In the genomic region with DNA sequence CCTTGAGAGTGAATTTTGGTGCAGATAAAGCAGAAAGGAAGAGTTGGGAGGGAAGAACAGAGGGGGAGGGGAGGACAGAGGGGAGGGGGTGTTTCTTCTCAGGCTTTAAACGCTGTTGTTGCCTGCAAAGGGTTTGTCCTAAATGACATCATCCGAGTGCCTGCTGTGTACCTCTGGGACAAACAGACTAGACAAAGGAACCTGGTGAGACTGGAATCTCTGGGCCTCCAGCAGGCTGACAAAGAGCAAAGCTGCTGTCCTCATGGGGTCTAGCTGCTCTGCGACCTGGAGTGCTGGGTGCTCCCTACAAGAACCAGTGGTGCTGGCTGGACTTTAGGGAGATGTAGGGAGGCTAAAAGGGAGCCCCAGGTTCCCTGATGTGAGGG, we compare ENCODE assay signal across 15 mouse cellular contexts.
DNase-seq lines count a peak whose midpoint lies in the region; ATAC-seq and TF ChIP-seq lines count a peak whose summit lies in the region.
"Had no signal": no experiment of that assay in that cellular context is flagged by ENCODE, and none has a peak within 500 bp of the region (broad histone marks: within the 10 kb centered on the region; RNA-seq: fewer than 3 reads in every experiment).

No protein-coding gene starts in this region.

- H3K4me1 ChIP-seq in lung, embryonic 14.5 days (ENCODE audit: insufficient read depth), result peaks cover 4% of the 10 kb centered on the region; the same call in 1 of the 2 replicates
- no peaks in the 10 kb centered on the region for H3K4me1 ChIP-seq in embryonic facial prominence, embryonic 11.5 days (ENCODE audit: control insufficient read depth, insufficient read depth, low read length)
- peaks cover 3% of the 10 kb centered on the region; the same call in 1 of the 2 replicates for H3K4me1 ChIP-seq in stomach, embryonic 15.5 days
- H3K4me1 ChIP-seq in kidney, embryonic 16.5 days (ENCODE audit: insufficient read depth, low read length), result peaks cover 13% of the 10 kb centered on the region

- H3K4me2 ChIP-seq in lung, embryonic 14.5 days, result no peak overlapping the region
- H3K4me2 ChIP-seq in embryonic facial prominence, embryonic 11.5 days (ENCODE audit: low read depth, low read length), result no peak overlapping the region
- no peak overlapping the region for H3K4me2 ChIP-seq in stomach, embryonic 15.5 days
- no peak overlapping the region for H3K4me2 ChIP-seq in kidney, embryonic 16.5 days (replicated peaks; ENCODE audit: low read depth, low read length)
- H3K4me2 ChIP-seq: embryonic facial prominence, embryonic 13.5 days; heart, embryonic 15.5 days; midbrain, embryonic 13.5 days had no signal

- ATAC-seq in lung, embryonic 14.5 days (ENCODE audit: insufficient read depth), result no peak
- 0 out of 2 replicates have a peak, but pooled peaks have one; percentile 34 for ATAC-seq in embryonic facial prominence, embryonic 11.5 days (replicated peaks; ENCODE audit: insufficient number of reproducible peaks, low FRiP score, low TSS enrichment, low read depth)
- no peak for ATAC-seq in stomach, embryonic 15.5 days (ENCODE audit: insufficient read depth, low FRiP score, low read depth)
- no peak for ATAC-seq in kidney, embryonic 16.5 days (ENCODE audit: low FRiP score, low TSS enrichment)
- ATAC-seq: inflammation-experienced regulatory T-cells, adult 6 months; midbrain, embryonic 13.5 days had no signal

- no peak overlapping the region for H3K4me3 ChIP-seq in lung, embryonic 14.5 days (ENCODE audit: low read depth, low read length)
- H3K4me3 ChIP-seq in embryonic facial prominence, embryonic 11.5 days (ENCODE audit: low read depth, low read length), result no peak overlapping the region
- H3K4me3 ChIP-seq in stomach, embryonic 15.5 days (replicated peaks), result no peak overlapping the region
- H3K4me3 ChIP-seq in kidney, embryonic 16.5 days (ENCODE audit: low read length), result no peak overlapping the region
- H3K4me3 ChIP-seq: embryonic facial prominence, embryonic 13.5 days; gastrocnemius, adult 2 months; heart, embryonic 15.5 days; midbrain, embryonic 13.5 days had no signal

- H3K36me3 ChIP-seq in lung, embryonic 14.5 days (ENCODE audit: insufficient read depth), result no peaks in the 10 kb centered on the region
- no peaks in the 10 kb centered on the region for H3K36me3 ChIP-seq in embryonic facial prominence, embryonic 11.5 days (replicated peaks; ENCODE audit: control insufficient read depth, insufficient read depth, low read depth, low read length)
- H3K36me3 ChIP-seq in stomach, embryonic 15.5 days, result no peaks in the 10 kb centered on the region
- H3K36me3 ChIP-seq in kidney, embryonic 16.5 days (ENCODE audit: insufficient read depth, low read length), result no peaks in the 10 kb centered on the region
- H3K36me3 ChIP-seq: embryonic facial prominence, embryonic 13.5 days; heart, embryonic 15.5 days; midbrain, embryonic 13.5 days had no signal

- H3K27me3 ChIP-seq in lung, embryonic 14.5 days (ENCODE audit: insufficient read depth, low read length), result no peaks in the 10 kb centered on the region
- no peaks in the 10 kb centered on the region for H3K27me3 ChIP-seq in embryonic facial prominence, embryonic 11.5 days (ENCODE audit: control insufficient read depth, insufficient read depth, low read length)
- H3K27me3 ChIP-seq in stomach, embryonic 15.5 days (replicated peaks), result no peaks in the 10 kb centered on the region
- H3K27me3 ChIP-seq in kidney, embryonic 16.5 days (ENCODE audit: insufficient read depth, low read length), result no peaks in the 10 kb centered on the region
- H3K27me3 ChIP-seq: embryonic facial prominence, embryonic 13.5 days; heart, embryonic 15.5 days; midbrain, embryonic 13.5 days had no signal

- no peaks in the 10 kb centered on the region for H3K9me3 ChIP-seq in lung, embryonic 14.5 days (ENCODE audit: low read depth, low read length)
- H3K9me3 ChIP-seq in embryonic facial prominence, embryonic 11.5 days (replicated peaks; ENCODE audit: control insufficient read depth, low read length), result no peaks in the 10 kb centered on the region
- no peaks in the 10 kb centered on the region for H3K9me3 ChIP-seq in stomach, embryonic 15.5 days
- no peaks in the 10 kb centered on the region for H3K9me3 ChIP-seq in kidney, embryonic 16.5 days (ENCODE audit: low read length)
- H3K9me3 ChIP-seq: embryonic facial prominence, embryonic 13.5 days; heart, embryonic 15.5 days; midbrain, embryonic 13.5 days had no signal

- no peak for DNase-seq in lung, embryonic 14.5 days
- DNase-seq in lung, postnatal 4 days, result no peak
- peak; percentile 33 for DNase-seq in MN1 (ENCODE audit: low spot score)
- DNase-seq in embryonic facial prominence, embryonic 11.5 days (ENCODE audit: low spot score), result peak; percentile 21
- no peak for DNase-seq in yolk sac, embryonic 10.5 days (ENCODE audit: low spot score)
- DNase-seq: cerebellum, adult 18-20 months; layer of hippocampus, adult 9-11 months; thymus, postnatal 25 days had no signal

- H3K9ac ChIP-seq in lung, embryonic 14.5 days, result no peak overlapping the region
- no peak overlapping the region for H3K9ac ChIP-seq in embryonic facial prominence, embryonic 11.5 days (replicated peaks; ENCODE audit: low read length)
- no peak overlapping the region for H3K9ac ChIP-seq in stomach, embryonic 15.5 days
- no peak overlapping the region for H3K9ac ChIP-seq in kidney, embryonic 16.5 days (replicated peaks; ENCODE audit: low read length)
- H3K9ac ChIP-seq: embryonic facial prominence, embryonic 13.5 days; heart, embryonic 15.5 days; midbrain, embryonic 13.5 days had no signal

- 25% methylated on average over 3 of the region's 3 CpGs for WGBS in lung, embryonic 14.5 days
- 6% methylated on average over 3 of the region's 3 CpGs for WGBS in embryonic facial prominence, embryonic 11.5 days
- WGBS in stomach, embryonic 15.5 days, result 27% methylated on average over 3 of the region's 3 CpGs
- WGBS in kidney, embryonic 16.5 days, result 33% methylated on average over 3 of the region's 3 CpGs

- TF ChIP-seq CTCF in lung, embryonic 14.5 days (IDR thresholded peaks at IDR 0.05; ENCODE audit: low read depth), result no peak

- peak overlapping the region; percentile 9; the same call in 1 of the 2 replicates for H3K27ac ChIP-seq in lung, embryonic 14.5 days (ENCODE audit: low read depth)
- H3K27ac ChIP-seq in embryonic facial prominence, embryonic 11.5 days (replicated peaks; ENCODE audit: low read depth, low read length), result no peak overlapping the region
- H3K27ac ChIP-seq in stomach, embryonic 15.5 days, result peak overlapping the region; percentile 80
- no peak overlapping the region for H3K27ac ChIP-seq in kidney, embryonic 16.5 days (ENCODE audit: low read length)
- H3K27ac ChIP-seq: embryonic facial prominence, embryonic 13.5 days; gastrocnemius, adult 2 months; heart, embryonic 15.5 days; midbrain, embryonic 13.5 days had no signal

Comparison
In these comparisons a context has a peak if more than half of its experiments do, and no peak if none do; other contexts are left out.
1. DNase-seq: peak in MN1 (single experiment) and embryonic facial prominence, embryonic 11.5 days (single experiment); none in lung, embryonic 14.5 days (single experiment), lung, postnatal 4 days (0 of 2) and yolk sac, embryonic 10.5 days (single experiment).
2. H3K27ac ChIP-seq: peak in lung, embryonic 14.5 days (single experiment) and stomach, embryonic 15.5 days (single experiment); none in embryonic facial prominence, embryonic 11.5 days (single experiment) and kidney, embryonic 16.5 days (single experiment).